Mouse (Mus musculus) embryo, embryonic 11.5 days (tissue): Measurements from ENCODE around the gene Alg6.

Experiments used
- DNase-seq: peaks from one replicate; pipeline ENCODE4 v3.0.0-alpha.2; 2012; ENCODE audit warnings: low read depth, low spot score

Alg6 gene

GRCm38 (mm10) chr4:99714904-99715782 is at the start of gene Alg6:
Alg6 (plus strand) TSS chr4:99715664.
- peak; percentile 92 for DNase-seq

GRCm38 (mm10) chr4:99670203-99670851 is 45.1 kb upstream of the Alg6 start:
- no peak for DNase-seq

- DNase-seq: no peak
Measured at GRCm38 (mm10) chr4:99675191-99675590, 40.3 kb upstream of the Alg6 start.

GRCm38 (mm10) chr4:99683941-99684340 is 31.5 kb upstream of the Alg6 start:
- no peak for DNase-seq

GRCm38 (mm10) chr4:99686308-99686707 is 29.2 kb upstream of the Alg6 start:
- DNase-seq: no peak

- no peak for DNase-seq
Measured at GRCm38 (mm10) chr4:99712583-99713183, 2.8 kb upstream of the Alg6 start.

- DNase-seq: no peak
Measured at GRCm38 (mm10) chr4:99713971-99714370, 1.5 kb upstream of the Alg6 start.

GRCm38 (mm10) chr4:99715783-99716416 is 436 bp downstream of the Alg6 start:
- no peak for DNase-seq

- DNase-seq: no peak
Measured at GRCm38 (mm10) chr4:99717905-99718304, 2.4 kb downstream of the Alg6 start.

GRCm38 (mm10) chr4:99724331-99724730 is 8.9 kb downstream of the Alg6 start:
- no peak for DNase-seq

- DNase-seq: no peak
Measured at GRCm38 (mm10) chr4:99725914-99726451, 10.5 kb downstream of the Alg6 start.

- DNase-seq: peak; percentile 16
Measured at GRCm38 (mm10) chr4:99739836-99740235, 24.4 kb downstream of the Alg6 start.

- DNase-seq: no peak
Measured at GRCm38 (mm10) chr4:99752426-99752825, 37.0 kb downstream of the Alg6 start.

GRCm38 (mm10) chr4:99766303-99766702 is 50.8 kb downstream of the Alg6 start:
- DNase-seq: no peak

- DNase-seq: no peak
Measured at GRCm38 (mm10) chr4:99766753-99767152, 51.3 kb downstream of the Alg6 start.

GRCm38 (mm10) chr4:99770555-99770954 is 55.1 kb downstream of the Alg6 start:
- DNase-seq: no peak

- no peak for DNase-seq
Measured at GRCm38 (mm10) chr4:99773041-99773440, 57.6 kb downstream of the Alg6 start.

- no peak for DNase-seq
Measured at GRCm38 (mm10) chr4:99792365-99792764, 76.9 kb downstream of the Alg6 start.
